Mouse (Mus musculus): ENCODE measurements around the gene Taf5. TPM values are rescaled to one million over a fixed set of nuclear protein-coding genes. Genes with fewer than 3 reads are reported as not detected.

Gene Taf5
- polyA plus RNA-seq, 1 experiment, result 4.6 TPM

DNA sequence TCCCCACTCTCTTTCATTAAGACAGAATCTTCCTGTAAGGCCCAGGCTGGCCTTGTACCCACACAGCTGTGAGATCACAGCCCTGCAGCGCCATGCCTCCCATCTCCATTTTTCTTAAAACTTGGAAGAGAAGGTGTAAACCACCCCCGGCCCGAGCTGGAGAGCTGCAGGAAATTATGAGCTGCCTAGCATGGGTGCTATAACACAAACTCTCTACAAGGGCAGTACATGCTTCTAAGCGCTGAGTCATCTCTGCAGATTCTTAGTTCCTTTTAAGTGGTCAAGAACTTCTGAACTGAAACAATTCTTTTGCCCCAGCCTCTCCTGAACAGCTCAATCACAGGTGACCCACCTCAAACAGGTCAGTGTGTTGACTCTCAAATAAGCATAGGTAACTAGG lies 32.6 kb upstream of the Taf5 start:
- H3K4me3 ChIP-seq (replicated peaks), result no peak overlapping the region
- H3K27me3 ChIP-seq (replicated peaks), result peaks cover 2% of the 10 kb centered on the region
- H3K9me3 ChIP-seq, result no peaks in the 10 kb centered on the region
- H3K4me1 ChIP-seq, result peaks cover 9% of the 10 kb centered on the region
- TF ChIP-seq FLI1 (IDR thresholded peaks at IDR 0.05; ENCODE audit: low read length) (no peak), GATA1 (IDR thresholded peaks at IDR 0.05; ENCODE audit: borderline replicate concordance, low read length) (no peak)
- peaks cover 47% of the 10 kb centered on the region for H3K36me3 ChIP-seq (replicated peaks; ENCODE audit: low read length)

GRCm38 (mm10) chr19:47036596-47036995 lies 30.9 kb upstream of the Taf5 start:
- Histone ChIP-seq H3K4me1 (peaks cover 18% of the 10 kb centered on the region), H3K9me3 (no peaks in the 10 kb centered on the region), H3K27me3 (replicated peaks) (no peaks in the 10 kb centered on the region), H3K4me3 (replicated peaks) (no peak overlapping the region), H3K36me3 (replicated peaks; ENCODE audit: low read length) (peaks cover 58% of the 10 kb centered on the region)
- TF ChIP-seq FLI1 (IDR thresholded peaks at IDR 0.05; ENCODE audit: low read length), result no peak

- no peaks in the 10 kb centered on the region for H3K9me3 ChIP-seq
- H3K4me3 ChIP-seq (replicated peaks), result no peak overlapping the region
- H3K27me3 ChIP-seq (replicated peaks), result no peaks in the 10 kb centered on the region
- H3K36me3 ChIP-seq (replicated peaks; ENCODE audit: low read length), result peaks cover 42% of the 10 kb centered on the region
- peaks cover 9% of the 10 kb centered on the region for H3K4me1 ChIP-seq
- no peak for TF ChIP-seq GATA1 (IDR thresholded peaks at IDR 0.05; ENCODE audit: borderline replicate concordance, low read length)
- TF ChIP-seq FLI1 (IDR thresholded peaks at IDR 0.05; ENCODE audit: low read length), result no peak
These were observed 26.6 kb upstream of the Taf5 start for GRCm38 (mm10) chr19:47040720-47041473.

GRCm38 (mm10) chr19:47043608-47044007 lies 23.9 kb upstream of the Taf5 start:
- no peak overlapping the region for H3K4me3 ChIP-seq (replicated peaks)
- no peaks in the 10 kb centered on the region for H3K9me3 ChIP-seq
- H3K4me1 ChIP-seq, result peaks cover 9% of the 10 kb centered on the region
- H3K36me3 ChIP-seq (replicated peaks; ENCODE audit: low read length), result peaks cover 48% of the 10 kb centered on the region
- TF ChIP-seq FLI1 (IDR thresholded peaks at IDR 0.05; ENCODE audit: low read length) (no peak), GATA1 (IDR thresholded peaks at IDR 0.05; ENCODE audit: borderline replicate concordance, low read length) (no peak)
- H3K27me3 ChIP-seq (replicated peaks), result no peaks in the 10 kb centered on the region

DNA sequence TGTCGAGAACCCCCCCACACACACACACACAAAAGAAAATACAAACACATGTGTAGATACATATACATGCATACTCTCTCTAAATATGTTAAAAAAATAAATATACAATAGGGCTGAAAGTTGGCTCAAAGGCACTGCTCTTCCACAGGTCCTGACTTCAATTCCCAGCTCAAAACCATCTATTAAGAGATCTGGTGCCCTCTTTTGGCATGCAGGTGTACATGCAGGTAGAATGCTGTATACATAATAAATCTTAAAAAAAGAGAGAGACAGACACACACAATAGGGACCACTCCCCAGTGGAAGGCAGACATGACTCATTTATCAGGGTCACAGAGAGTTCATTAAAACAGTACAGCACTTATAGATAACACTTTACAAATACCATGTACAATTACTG lies 21.2 kb upstream of the Taf5 start:
- H3K36me3 ChIP-seq (replicated peaks; ENCODE audit: low read length), result peaks cover 31% of the 10 kb centered on the region
- H3K4me1 ChIP-seq, result peaks cover 26% of the 10 kb centered on the region
- H3K9me3 ChIP-seq, result no peaks in the 10 kb centered on the region
- H3K4me3 ChIP-seq (replicated peaks), result no peak overlapping the region
- TF ChIP-seq FLI1 (IDR thresholded peaks at IDR 0.05; ENCODE audit: low read length), result no peak
- H3K27me3 ChIP-seq (replicated peaks), result no peaks in the 10 kb centered on the region

DNA sequence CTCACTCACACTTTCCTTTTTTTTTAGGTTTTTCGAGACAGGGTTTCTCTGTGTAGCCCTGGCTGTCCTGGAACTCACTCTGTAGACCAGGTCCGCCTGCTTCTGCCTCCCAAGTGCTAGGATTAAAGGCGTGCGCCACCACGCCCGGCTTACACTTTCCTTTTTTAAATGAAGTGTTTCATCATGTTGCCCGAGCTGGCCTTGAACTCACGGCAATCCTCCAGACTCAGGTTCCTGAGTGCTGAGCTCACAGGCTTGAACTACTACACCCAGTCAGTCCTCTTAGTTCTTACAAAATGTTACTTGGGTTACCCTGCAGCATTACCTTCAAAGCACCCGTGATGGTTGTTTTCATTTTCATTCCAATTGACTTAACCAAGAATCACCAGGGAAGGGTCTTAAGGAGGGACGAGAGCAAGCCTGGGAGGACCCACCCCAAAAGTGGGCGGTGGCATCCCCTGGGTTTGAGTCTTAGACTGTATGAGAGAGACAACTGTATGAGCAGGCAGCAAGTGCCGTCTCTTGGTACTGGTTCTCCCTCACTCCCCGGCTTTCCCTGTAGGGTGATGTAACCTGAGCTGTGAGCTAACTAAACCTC lies 20.2 kb upstream of the Taf5 start:
- H3K4me1 ChIP-seq, result peaks cover 25% of the 10 kb centered on the region
- H3K27me3 ChIP-seq (replicated peaks), result no peaks in the 10 kb centered on the region
- H3K9me3 ChIP-seq, result no peaks in the 10 kb centered on the region
- no peak for TF ChIP-seq FLI1 (IDR thresholded peaks at IDR 0.05; ENCODE audit: low read length)
- no peak overlapping the region for H3K4me3 ChIP-seq (replicated peaks)
- H3K36me3 ChIP-seq (replicated peaks; ENCODE audit: low read length), result peaks cover 29% of the 10 kb centered on the region

GRCm38 (mm10) chr19:47049061-47049460 lies 18.5 kb upstream of the Taf5 start:
- no peak for TF ChIP-seq FLI1 (IDR thresholded peaks at IDR 0.05; ENCODE audit: low read length)
- no peak for TF ChIP-seq GATA1 (IDR thresholded peaks at IDR 0.05; ENCODE audit: borderline replicate concordance, low read length)
- Histone ChIP-seq H3K27me3 (replicated peaks) (no peaks in the 10 kb centered on the region), H3K9me3 (no peaks in the 10 kb centered on the region), H3K36me3 (replicated peaks; ENCODE audit: low read length) (peaks cover 24% of the 10 kb centered on the region), H3K4me1 (peaks cover 25% of the 10 kb centered on the region), H3K4me3 (replicated peaks) (peak overlapping the region; percentile 18)

DNA sequence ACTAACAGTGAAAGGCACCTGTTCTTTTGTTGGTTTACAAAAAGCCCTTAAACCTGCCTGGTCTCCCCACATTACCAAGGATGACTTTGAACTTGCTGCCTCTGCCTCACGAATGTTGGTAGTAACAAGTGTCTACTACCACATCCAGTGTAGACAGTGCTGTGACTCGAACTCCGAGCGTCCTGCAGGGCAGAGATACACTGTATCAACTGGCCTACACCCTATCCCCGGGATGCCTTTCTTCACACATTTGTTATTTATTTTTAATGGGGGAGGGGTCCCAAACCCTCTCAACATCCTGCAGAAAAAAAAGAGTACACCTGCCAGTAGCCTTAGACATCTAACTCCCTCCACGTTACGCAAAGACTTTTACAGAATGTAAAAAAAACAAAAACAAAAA lies 17.7 kb upstream of the Taf5 start:
- peaks cover 24% of the 10 kb centered on the region for H3K36me3 ChIP-seq (replicated peaks; ENCODE audit: low read length)
- peaks cover 25% of the 10 kb centered on the region for H3K4me1 ChIP-seq
- TF ChIP-seq FLI1 (IDR thresholded peaks at IDR 0.05; ENCODE audit: low read length) (no peak), GATA1 (IDR thresholded peaks at IDR 0.05; ENCODE audit: borderline replicate concordance, low read length) (no peak)
- H3K9me3 ChIP-seq, result no peaks in the 10 kb centered on the region
- peak overlapping the region; percentile 98 for H3K4me3 ChIP-seq (replicated peaks)
- H3K27me3 ChIP-seq (replicated peaks), result peaks cover 4% of the 10 kb centered on the region

- H3K27me3 ChIP-seq (replicated peaks), result peaks cover 6% of the 10 kb centered on the region
- no peaks in the 10 kb centered on the region for H3K9me3 ChIP-seq
- peaks cover 25% of the 10 kb centered on the region for H3K4me1 ChIP-seq
- peaks cover 20% of the 10 kb centered on the region for H3K36me3 ChIP-seq (replicated peaks; ENCODE audit: low read length)
- H3K4me3 ChIP-seq (replicated peaks), result peak within 1 kb of the TSS; percentile 98
- TF ChIP-seq FLI1 (IDR thresholded peaks at IDR 0.05; ENCODE audit: low read length), result no peak
- TF ChIP-seq GATA1 (IDR thresholded peaks at IDR 0.05; ENCODE audit: borderline replicate concordance, low read length), result no peak
These were observed 17.1 kb upstream of the Taf5 start, which contains the start of gene Pcgf6 for GRCm38 (mm10) chr19:47050271-47051032. TSS of gene Pcgf6 (minus strand) at chr19:47050906.

GRCm38 (mm10) chr19:47052927-47053326 lies 14.6 kb upstream of the Taf5 start:
- Histone ChIP-seq H3K36me3 (replicated peaks; ENCODE audit: low read length) (peaks cover 4% of the 10 kb centered on the region), H3K9me3 (no peaks in the 10 kb centered on the region), H3K4me3 (replicated peaks) (no peak overlapping the region), H3K4me1 (peaks cover 25% of the 10 kb centered on the region), H3K27me3 (replicated peaks) (peaks cover 6% of the 10 kb centered on the region)
- TF ChIP-seq GATA1 (IDR thresholded peaks at IDR 0.05; ENCODE audit: borderline replicate concordance, low read length), result no peak
- TF ChIP-seq FLI1 (IDR thresholded peaks at IDR 0.05; ENCODE audit: low read length), result no peak
